Mouse (Mus musculus): Measurements from ENCODE around the gene Hoxb8.

The Hoxb8 gene

DNA sequence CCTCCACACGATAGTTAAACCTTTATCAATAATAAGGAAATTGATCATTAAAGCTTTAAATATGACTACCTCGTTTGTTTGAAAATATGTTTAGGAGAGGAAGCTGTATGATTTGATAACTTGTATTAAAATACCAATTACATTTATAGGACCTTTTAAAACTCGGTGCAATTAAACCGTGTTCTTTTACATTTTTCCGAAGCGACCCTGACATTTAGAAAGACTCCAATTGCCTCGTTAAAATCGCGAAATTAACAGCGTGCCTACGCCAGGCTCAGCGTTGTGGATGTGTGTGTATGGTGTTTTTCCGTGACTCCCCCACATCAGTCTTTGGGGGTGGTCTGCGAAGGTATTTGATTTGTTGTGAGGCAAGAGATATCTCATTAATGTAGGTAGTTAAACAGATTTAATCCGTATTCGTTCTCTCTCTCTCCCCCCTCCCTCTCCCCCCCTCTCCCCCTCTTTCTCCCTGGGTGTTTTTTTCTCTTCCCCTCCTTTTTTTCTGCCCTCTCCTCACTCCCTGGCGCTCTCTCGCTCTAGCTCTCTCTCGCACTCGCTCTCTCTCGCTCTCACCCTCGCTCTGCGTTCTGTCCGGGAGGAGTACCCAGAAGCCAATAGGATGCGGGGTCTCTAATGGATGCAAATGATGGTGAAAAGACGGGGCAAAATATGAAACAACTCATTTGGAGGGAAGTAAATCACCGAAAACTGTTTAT, at the start of gene Hoxb8:
TSS of gene Hoxb8 (plus strand) at position 51 of the 716 bp plus-strand sequence.
- DNase-seq, result no peak

DNA sequence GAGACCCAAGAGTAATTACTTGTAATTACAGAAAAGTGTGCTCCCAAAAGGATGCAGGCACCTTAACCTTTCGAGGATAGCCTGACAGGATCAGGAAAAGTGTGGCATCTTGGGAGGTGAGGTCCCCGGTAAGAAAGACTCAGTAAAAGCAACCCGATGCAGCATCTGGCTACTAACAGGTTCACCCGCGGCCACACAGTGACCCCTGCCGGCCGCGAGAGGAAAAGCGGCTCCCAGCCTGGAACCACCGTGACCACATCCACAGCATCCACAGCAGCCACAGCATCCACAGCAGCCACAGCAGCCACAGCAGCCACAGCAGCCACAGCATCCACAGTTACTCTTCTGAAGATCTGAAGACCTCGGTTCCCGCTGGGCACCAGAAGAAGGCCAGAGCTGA, 46.8 kb upstream of the Hoxb8 start:
- peak in 1 of 2 experiments; percentile 3 for DNase-seq

DNA sequence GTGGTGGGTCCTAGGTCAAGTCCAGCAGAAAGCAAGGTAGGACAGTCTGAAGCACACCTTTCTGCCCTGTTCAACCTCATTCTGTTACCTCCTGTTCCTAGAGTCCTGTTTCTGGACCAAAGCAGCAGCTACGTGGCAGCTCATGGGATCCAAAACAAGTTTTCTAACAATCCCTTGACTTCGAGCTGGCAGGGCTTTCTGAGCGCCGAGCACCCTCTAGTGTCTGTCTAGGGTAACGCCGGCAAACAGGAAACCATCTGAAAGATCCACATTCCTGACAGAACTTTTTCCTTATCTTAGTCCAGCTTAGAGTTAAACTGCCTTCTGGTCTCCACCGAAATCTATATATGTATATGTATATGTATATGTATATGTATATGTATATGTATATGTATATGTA, 41.5 kb upstream of the Hoxb8 start:
- DNase-seq, result no peak

DNA sequence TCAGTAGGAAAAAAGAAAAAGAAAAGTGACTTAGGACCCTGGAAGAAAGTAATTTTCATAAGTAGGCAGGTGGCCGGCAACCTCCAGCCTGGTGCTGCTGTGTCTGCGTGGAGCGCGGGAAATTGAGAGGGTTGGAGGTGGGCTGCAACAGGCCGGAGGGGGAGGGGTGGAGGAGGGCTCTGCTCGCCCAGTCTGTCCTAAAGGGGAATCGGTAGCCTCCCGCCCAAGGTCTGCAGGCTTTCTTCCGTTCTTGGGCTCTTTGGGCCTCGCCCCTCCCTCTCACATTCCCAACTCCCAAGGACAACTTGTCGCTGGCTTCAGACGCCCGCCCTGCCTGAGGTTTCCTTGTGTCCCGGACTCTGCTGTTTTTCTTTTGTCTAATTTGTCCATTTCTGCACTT, 30.8 kb upstream of the Hoxb8 start:
- DNase-seq, result no peak

DNA sequence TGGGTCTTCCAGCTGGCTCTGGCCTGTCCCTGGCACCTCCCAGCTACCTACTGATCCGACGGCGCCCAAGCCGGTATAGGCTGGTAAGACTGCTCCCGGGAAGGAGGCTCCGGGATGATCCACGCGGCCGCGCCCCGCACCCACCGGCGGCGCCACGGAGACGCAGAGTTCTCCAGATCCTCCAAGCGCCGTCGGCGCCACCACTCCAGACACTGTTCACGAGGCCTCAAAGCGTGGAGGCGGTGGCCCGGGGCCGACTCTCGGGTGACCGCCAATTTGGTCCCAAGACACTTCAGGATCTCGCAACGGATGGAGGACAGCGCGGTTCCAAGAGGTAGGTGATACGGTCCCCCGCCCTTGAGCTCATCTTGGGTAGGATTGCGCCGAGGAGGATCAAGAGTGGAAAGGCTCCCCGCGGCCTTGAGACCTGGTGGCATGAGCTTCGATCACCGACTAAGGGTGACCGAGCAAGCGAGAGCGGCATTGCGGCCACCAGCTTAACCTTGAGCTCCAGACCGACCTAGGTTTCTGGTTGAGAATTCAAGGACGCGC, 30.1 kb upstream of the Hoxb8 start:
- DNase-seq, result no peak

DNA sequence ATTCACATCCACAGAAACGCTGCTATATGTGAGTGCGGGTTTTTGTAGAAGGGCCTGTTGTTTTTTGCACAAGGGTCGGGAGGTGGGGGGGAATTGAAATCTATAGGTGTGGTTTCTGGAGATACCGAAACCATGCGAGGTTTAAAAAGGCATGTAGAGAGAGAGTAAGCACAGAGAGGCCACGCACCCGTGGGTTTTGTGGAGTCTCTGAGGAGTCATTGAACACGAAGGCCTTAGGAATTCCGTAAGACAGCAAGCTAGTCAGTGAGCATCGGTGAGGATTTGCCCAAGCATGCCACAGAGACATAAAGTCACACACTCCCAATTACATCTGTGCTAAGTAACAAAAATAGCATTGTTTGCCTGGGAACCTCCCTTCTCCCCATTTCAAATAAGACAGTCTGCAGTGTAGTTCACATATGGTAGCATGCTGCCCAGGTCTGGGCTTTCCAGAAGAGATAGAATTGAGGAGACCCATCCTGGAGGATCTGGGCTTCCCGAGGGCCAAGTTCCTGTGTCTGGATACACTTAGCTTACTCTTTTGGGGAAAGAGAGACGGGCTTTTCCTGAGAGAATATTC, 29.1 kb upstream of the Hoxb8 start:
- no peak for DNase-seq

DNA sequence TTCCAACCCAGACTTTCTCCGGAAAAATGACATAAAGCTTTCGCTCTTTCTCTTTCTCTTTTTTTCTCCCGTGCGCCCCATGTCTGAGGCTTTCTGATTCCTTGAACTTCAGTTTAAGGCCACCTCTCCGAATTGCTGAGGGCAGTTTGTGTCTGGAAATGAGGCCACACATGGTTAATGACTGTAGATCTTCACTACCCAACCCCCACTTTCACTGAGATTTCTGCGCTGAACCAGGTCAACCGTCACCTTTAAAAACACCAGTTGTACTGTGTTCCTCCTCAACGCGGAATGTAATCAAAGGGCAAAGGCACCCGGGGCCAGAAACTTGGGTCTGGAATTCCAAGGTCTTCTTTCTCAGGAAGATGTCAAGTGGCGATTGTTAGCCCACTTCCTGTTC, 27.5 kb upstream of the Hoxb8 start:
- no peak for DNase-seq

DNA sequence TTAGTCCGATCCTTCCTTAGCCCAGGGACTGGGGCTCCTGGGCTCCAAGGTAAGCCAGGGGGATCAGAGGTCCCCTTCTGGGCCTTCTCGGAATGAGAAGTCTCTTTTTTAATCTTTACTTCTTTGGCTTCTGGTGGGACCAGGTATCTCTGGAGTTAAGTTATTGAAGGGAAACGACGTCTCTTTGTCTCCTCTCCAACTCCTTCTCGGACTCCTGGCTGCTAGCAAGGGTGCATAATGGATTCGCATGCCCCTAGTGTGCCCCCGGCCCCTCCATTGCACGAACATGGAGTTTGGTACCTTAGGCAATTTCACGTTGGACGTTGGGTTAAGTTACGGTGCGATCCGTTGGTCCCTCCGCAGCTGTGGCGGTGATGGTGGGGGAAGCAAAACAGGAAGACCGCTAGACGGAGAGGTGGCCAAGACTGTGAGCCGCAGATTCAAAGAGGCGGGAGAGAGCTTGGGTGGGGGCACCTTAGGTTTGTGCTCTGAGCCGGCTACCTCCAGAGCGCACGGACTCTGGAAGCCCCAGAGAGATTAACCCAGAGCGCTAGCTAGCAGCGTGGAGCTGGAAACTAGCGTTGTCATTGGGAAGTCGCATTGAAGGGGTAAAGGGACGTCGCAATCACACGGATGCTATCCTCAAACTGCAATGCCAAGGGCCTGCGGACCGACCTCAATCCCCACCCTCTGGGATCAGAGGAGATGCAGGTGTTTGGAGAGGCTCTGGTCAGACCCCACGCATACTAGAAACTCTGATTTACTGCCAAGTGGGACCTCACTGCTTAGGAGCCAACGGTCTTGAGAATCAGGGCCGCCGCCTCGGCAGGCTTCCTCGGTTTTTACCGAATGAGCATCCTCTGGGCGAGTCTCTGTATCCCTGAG, 26.4 kb upstream of the Hoxb8 start:
- no peak for DNase-seq

DNA sequence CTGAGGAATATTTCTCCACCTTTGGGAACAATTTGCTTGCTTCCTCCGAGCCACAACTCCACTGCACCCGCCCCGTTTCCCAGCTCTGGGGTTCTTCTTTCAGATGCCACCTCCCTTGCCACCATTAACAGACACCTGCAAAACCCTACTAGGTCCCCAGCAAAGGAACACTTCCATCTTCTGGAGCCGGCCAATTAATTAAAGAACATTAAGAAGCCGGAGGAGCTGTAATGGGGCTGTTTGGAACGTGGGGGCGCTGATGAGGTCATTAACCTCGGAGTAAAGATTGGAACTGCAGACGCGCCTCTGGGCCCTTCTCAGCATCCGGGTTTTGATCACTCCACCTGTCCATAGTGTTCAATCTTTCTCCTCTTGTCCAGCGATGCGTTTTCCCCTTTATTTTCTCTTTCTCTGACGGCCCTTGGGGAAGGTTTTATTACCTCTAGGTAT, 25.7 kb upstream of the Hoxb8 start:
- DNase-seq, result no peak

DNA sequence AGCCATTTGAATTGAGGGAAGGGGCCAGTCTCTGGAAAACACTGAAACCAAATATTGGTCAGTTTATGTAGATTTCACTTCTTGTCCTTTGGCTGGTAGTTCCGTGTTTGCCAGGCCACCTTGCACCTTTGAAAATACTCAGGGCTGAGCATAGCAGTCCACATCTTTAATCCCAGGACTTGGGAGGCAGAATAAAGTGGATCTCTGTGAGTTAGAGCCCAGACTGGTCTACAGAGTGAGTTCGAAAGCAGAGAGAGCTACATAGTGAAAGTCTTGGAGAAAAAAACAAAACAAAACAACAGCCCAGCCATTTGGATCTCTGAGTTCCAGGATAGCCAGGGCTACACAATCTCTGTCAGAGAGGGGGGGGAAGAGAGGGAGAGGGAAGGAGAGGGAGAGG, 24.6 kb upstream of the Hoxb8 start:
- no peak for DNase-seq

DNA sequence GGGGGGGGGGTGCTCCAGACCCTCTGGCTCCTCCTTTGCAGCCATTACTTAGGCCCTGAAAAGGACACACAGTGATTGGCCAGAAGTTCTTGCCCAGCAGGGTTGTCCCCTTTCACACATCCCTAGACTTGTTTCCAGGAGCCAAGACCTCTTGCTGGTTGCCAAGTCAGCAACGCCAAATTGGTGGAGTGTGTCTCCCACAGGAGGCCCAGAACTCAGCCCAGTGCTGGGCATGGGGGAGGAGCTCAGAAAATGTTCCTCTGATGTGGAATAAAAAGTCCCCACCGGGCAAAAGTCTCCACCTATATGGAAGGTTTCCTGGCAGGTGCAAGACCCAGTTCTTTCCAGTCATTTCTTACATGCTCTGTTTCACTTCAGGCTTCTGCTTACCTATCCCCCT, 22.7 kb upstream of the Hoxb8 start:
- DNase-seq, result no peak

DNA sequence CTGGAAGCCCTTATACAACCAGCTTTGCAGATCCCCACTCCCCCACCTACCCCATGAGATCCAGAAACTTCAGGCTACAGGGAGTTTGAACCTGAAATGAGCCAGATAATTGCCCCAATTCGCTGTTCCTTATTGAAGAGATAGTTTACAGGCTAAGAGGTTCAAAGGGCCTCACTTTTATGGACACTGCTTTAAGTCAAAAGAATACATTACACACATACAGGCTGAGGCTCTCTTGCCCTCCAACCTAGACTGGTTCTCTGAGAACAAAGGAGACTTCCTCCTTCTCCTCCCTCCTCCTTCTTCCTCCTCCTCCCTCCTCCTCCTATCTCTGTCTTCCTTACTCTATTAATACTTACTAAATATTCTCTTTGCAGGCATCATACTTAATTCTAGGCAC, 22.2 kb upstream of the Hoxb8 start:
- DNase-seq, result no peak

DNA sequence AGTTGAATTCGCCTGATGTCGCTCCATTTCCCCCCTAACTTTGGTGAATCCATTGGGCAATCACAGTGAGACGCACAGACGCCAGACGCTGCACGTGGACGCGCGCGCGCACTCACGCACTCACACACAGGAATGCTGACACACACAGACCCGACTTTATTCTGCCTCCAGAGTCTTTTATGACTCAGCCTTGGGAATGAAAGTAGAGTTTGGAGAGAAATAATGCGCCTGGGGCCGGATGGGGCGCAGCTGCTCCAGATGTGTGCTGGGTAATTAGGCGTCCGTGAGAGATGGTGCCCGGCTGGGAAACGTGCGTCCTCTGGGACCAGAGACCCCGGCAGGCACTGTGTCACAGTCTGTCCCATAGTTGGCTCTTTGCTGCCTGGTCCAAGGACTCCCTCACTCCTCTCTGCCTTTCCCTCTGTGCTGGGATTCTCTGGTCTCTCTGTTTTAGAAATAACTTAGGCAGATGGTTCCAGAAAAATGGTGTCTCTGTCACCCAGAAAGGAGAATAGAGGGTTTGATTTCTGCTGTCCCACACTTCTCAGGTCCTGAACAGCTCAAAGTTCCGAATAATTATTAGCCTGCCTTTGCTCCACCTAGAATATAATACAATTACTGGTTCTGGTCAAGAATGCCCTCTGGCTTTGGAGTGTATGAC, 21.3 kb upstream of the Hoxb8 start:
- DNase-seq, result no peak

DNA sequence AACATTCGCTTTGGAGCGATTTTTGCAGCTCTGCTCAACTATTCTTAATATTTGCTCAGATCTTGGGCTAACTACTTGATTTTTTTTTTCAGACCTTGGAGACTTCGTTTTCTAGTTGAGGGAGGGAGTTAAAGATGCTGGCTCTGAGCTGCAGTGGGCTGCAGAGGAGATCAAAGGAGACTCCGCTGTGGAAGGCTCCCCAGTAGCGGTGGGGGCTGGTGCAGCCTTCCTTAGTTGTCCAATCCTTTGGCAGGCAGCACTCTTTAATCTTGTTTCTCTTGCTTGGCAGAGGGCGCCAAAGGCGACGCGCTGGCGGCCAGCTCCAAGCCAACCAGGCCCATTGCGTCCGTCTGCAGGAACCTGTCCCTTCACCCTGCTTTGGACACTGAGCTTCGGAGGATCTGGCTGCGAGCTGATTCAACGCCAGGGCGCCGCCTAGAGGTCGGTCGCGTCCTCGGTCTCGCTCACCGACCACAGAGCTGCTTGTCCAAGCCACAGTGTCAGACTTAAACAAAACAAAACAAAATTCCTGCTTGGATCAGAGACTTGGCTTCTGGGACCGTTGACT, 20.3 kb upstream of the Hoxb8 start:
- DNase-seq, result peak in 1 of 2 experiments; percentile 16

DNA sequence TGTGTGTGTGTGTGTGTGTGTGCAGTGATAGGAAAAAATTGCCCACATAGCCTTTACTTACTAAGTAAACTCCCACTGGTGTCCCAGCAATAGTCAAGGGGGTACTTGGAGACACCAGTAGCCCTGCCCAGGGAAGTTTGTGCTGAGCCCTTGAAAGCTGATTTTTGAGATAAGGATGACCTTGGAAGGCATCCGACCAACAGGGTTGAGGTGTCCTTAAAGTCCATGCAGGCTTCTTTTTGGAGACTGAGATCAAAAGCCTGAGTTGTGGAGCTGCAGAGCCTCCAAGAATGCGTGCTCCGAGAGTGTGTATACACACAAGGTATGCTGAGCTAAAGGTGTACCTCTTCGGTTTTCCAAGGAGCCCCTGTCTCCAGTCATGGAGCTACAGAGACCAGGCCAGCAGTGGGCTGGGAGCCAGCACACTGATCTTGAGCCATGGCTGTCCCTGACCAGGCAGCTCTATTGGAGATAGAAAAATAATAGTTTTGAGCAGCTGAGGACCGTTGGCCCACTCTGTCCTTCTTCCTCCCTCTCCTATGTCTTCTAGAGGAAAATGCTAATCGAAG, 19.4 kb upstream of the Hoxb8 start:
- no peak for DNase-seq

DNA sequence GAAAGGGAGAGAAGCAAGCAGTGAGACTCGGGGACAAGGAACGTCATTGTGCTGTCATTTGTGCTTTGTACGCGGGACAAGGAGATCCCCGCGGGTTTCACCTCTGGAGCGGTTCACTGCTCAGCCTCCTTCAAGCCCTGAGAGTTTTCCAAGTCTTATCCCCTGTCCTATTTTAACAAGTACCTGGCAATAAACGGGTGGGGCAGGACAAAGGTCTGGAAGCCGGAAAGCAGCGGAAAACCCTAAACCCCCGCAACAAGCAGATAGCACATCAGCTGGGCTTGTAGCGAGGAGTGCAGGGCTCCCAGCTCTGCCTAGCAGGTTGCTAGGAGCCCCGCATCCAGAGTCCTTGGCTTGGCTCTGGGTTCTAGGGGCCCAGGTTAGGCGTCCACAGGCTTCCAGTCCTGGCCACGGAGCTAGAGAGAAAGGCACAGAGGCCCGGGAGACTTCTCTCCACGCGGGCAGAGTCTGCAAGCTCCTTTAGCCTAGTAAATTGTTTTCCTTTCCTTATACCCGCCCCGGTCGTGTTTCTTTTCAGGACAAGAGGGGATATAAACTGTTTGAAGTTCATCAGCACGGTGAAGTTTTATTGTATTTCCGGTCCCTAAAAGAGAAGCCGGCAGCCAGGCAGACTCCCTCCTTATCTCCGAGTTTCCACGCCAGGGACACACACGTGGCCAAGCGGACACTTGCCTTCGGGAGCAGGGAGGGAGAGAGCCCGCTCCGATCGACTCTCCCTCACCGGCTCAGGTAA, 17.9 kb upstream of the Hoxb8 start:
- no peak for DNase-seq

DNA sequence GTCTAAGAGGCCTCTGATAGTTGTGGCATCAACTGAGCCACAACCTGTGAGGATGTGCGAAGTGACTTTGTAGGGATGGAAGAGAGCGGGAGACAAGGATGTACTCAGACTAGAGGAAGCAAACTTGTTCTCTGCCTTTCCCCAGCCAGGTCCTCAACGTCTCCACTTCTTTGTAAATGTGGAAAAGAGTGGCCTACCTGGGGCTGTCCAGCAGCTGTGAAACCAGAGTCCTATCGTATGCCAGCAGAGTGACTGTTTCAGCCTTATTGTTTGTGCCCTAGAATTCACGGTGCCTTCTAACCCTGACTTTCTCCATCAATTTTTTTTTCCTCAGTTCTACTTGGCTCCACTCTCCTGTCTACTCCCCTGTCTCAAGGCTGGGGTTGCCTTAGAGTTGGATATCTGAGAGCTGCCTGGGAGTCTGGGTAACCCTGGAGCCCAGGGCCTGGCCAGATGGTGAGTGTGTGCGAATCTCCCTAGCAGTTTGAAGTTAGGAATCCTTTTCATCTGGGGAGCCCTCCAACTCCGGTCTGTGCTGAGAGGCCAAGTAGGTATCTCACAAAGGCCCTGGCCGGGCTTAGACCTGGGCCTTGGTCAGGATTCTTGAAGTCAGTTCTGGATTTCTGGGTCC, 17.2 kb upstream of the Hoxb8 start:
- no peak for DNase-seq

DNA sequence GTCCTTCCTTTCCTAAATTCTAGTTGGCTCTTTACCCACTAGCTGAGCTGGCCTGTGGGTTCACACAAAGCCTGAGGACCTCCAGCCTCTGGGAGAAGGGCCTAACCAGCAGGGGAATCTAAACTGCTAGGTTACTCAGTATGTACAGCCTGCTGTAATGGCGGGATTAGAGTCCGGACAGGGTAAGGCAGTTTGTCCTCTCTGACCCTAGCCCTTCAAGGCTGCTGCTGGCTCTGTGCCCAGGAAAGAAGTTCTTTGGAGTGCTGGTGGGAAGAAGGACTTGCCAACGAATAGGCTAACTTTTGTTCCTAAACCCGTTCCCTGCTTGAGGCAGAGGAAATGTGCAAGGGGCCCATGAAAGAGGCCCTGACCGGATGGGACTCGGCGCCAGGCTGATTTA, 15.8 kb upstream of the Hoxb8 start:
- no peak for DNase-seq

DNA sequence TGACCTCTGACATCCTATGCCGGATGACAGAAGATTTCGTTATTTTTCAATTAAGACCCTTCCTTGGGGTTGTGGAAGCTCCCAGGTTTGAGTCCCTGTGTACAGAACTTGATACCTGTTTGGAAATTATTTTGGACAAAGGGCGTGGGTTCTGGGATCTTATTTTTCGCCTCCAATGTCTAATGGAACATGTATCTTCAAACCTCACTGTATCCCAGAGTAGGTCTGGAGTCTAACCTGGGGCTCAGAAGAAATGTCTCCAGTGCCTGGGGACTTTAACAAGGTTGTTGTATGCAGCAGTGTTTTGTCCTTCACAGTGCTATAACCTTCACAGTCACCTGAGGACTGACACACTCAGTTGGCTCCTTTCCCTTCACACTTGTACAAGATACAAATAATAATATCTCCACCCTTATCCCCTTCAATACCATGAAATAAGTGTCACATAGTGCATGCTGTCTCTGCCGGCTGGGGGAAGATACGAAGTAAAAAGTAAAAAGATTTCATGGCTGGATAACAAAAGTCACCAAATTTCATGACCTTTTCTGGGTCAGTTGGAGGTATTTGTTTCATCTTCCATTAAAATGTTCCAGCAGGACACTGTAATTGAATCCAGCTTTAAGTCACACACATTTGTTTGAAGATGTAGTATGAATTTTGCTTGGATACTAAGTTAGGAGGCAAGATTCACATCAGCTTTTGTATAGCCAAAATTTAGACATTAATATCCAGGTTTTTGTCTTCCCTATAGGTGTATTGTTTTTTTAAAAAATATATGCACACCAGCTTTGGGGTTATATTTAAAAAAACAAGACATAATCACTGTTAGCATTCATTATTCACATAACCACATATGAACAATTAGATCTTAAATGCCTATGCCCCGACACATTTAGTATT, 14.4 kb upstream of the Hoxb8 start:
- no peak for DNase-seq

Data from thymus, adult 18-20 months (tissue).